Mouse (Mus musculus) myocyte (in vitro differentiated cells): ENCODE results near the gene Cep128. TPM values are rescaled to one million over a fixed set of nuclear protein-coding genes. Genes with fewer than 3 reads are reported as not detected.

Experiments
- H3K27me3 ChIP-seq: one replicate; pipeline ENCODE4 v1.6.1; 2011; ENCODE audit not compliant: control insufficient read depth, insufficient read depth, insufficient read length
- H3K36me3 ChIP-seq: one replicate; pipeline ENCODE4 v1.6.1; 2011; ENCODE audit not compliant: control insufficient read depth, insufficient read depth
- H3K4me2 ChIP-seq: one replicate; pipeline ENCODE4 v1.6.1; 2011; ENCODE audit warnings: low read depth, control low read depth
- H3K4me3 ChIP-seq: one replicate; pipeline ENCODE4 v1.5.1; 2011; ENCODE audit warnings: mild to moderate bottlenecking, control low read depth, moderate library complexity
- H3K79me2 ChIP-seq: one replicate; pipeline ENCODE4 v1.6.1; 2011; ENCODE audit not compliant: control insufficient read depth, insufficient read depth
- H3ac ChIP-seq: one replicate; pipeline ENCODE4 v1.6.1; 2011; ENCODE audit not compliant: control insufficient read depth, insufficient read length
- CEBPB ChIP-seq: IDR thresholded peaks from 2 replicates; pipeline ENCODE4 v1.6.1; 2011; ENCODE audit warnings: mild to moderate bottlenecking, moderate library complexity; ENCODE audit not compliant: poor library complexity, insufficient read depth, severe bottlenecking
- E2F4 ChIP-seq: IDR thresholded peaks from one replicate; pipeline ENCODE4 v1.6.1; 2011; ENCODE audit warnings: mild to moderate bottlenecking, control low read depth, moderate library complexity; ENCODE audit not compliant: insufficient read depth
- MAX ChIP-seq: IDR thresholded peaks from one replicate; pipeline ENCODE4 v1.6.1; 2011; ENCODE audit warnings: low read depth, mild to moderate bottlenecking, control low read depth
- MYOD1 ChIP-seq, 3 experiments: IDR thresholded peaks; one replicate each; pipeline ENCODE4 v1.6.1; 2011; ENCODE audit warnings: control low read depth in 2 of 3, low read depth in 2 of 3, mild to moderate bottlenecking in 2 of 3, moderate library complexity in 1 of 3; ENCODE audit not compliant: insufficient read length in 2 of 3, control insufficient read depth in 1 of 3
- MYOG ChIP-seq, 3 experiments: IDR thresholded peaks; one replicate each; pipeline ENCODE4 v1.6.1; 2011; ENCODE audit warnings: control low read depth in 2 of 3, low read depth in 2 of 3, mild to moderate bottlenecking in 2 of 3; ENCODE audit not compliant: insufficient read length in 2 of 3, control insufficient read depth in 1 of 3, insufficient read depth in 1 of 3
- POLR2A ChIP-seq: IDR thresholded peaks from one replicate; pipeline ENCODE4 v1.6.1; 2011; ENCODE audit warnings: low read depth, mild to moderate bottlenecking, control low read depth, moderate library complexity; ENCODE audit not compliant: insufficient read length
- POLR2AphosphoS2 ChIP-seq: IDR thresholded peaks from one replicate; pipeline ENCODE4 v1.6.1; 2011; ENCODE audit warnings: low read depth, control low read depth; ENCODE audit not compliant: insufficient read length
- REST ChIP-seq: IDR thresholded peaks from one replicate; pipeline ENCODE4 v1.6.1; 2011; ENCODE audit warnings: mild to moderate bottlenecking, control low read depth, moderate library complexity; ENCODE audit not compliant: insufficient read depth, insufficient read length
- SRF ChIP-seq: IDR thresholded peaks from one replicate; pipeline ENCODE4 v1.6.1; 2011; ENCODE audit warnings: low read depth; ENCODE audit not compliant: control insufficient read depth, insufficient read length
- TCF12 ChIP-seq: IDR thresholded peaks from one replicate; pipeline ENCODE4 v1.6.1; 2011; ENCODE audit warnings: mild to moderate bottlenecking, control low read depth; ENCODE audit not compliant: poor library complexity, insufficient read depth, severe bottlenecking
- TCF3 ChIP-seq: IDR thresholded peaks from one replicate; pipeline ENCODE4 v1.6.1; 2011; ENCODE audit warnings: low read depth, control low read depth; ENCODE audit not compliant: insufficient read length
- USF1 ChIP-seq: IDR thresholded peaks from one replicate; pipeline ENCODE4 v1.6.1; 2011; ENCODE audit warnings: low read depth, mild to moderate bottlenecking, control low read depth, moderate library complexity
- polyA plus RNA-seq: library from polyadenylated mRNA; unstranded; fragments of >200 nt; fragmentation: generic; extraction: Trizol; gene quantifications from one replicate; pipeline ENCODE4 v1.2.1, GENCODE M21; 2012; ENCODE audit warnings: missing spikeins

Gene Cep128
- polyA plus RNA-seq, 1 experiment = 2.9 TPM

DNA sequence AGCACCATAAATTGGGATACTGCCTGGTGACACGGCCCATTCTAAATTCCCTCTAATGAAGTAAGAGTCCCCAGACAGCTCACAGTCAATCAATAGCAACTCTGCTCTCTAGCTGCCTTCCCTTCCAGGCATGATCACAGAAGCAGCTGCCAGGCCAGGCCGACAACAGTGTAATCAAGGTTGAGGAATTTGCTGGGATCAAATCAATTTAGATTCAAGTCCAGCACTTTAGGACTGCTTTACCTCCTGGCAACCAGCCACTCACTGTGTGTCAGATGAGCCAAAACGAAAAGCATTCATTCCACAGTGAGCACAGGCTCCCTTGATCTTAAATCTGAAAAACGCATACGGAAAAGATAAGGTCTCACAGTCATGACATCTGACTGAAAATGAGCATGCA, 118.7 kb downstream of the Cep128 start:
- H3K79me2 ChIP-seq = no peaks in the 10 kb centered on the region
- no peak for TF ChIP-seq MYOG (IDR thresholded peaks at IDR 0.05; ENCODE audit: control insufficient read depth in 1 of 3, insufficient read depth in 1 of 3, insufficient read length in 2 of 3, low read depth in 2 of 3)
- no peak for TF ChIP-seq MYOD1 (IDR thresholded peaks at IDR 0.05; ENCODE audit: control insufficient read depth in 1 of 3, insufficient read length in 2 of 3, low read depth in 2 of 3)
- TF ChIP-seq MAX = no peak
- no peak for TF ChIP-seq USF1
- TF ChIP-seq TCF12 = no peak
- no peak for TF ChIP-seq SRF
- TF ChIP-seq POLR2AphosphoS2 = no peak
- no peaks in the 10 kb centered on the region for H3K27me3 ChIP-seq
- H3K4me3 ChIP-seq = no peak overlapping the region
- H3ac ChIP-seq = no peak overlapping the region
- H3K36me3 ChIP-seq = no peaks in the 10 kb centered on the region
- no peak overlapping the region for H3K4me2 ChIP-seq

- Histone ChIP-seq H3K27me3 (no peaks in the 10 kb centered on the region), H3K4me2 (no peak overlapping the region), H3K79me2 (no peaks in the 10 kb centered on the region), H3K36me3 (no peaks in the 10 kb centered on the region), H3K4me3 (no peak overlapping the region), H3ac (no peak overlapping the region)
- TF ChIP-seq MYOD1 (IDR thresholded peaks at IDR 0.05; ENCODE audit: control insufficient read depth in 1 of 3, insufficient read length in 2 of 3, low read depth in 2 of 3) = no peak
- no peak for TF ChIP-seq CEBPB
- no peak for TF ChIP-seq USF1
These were observed 119.3 kb downstream of the Cep128 start for GRCm38 (mm10) chr12:91264828-91265355.

- no peaks in the 10 kb centered on the region for H3K79me2 ChIP-seq
- H3K27me3 ChIP-seq = no peaks in the 10 kb centered on the region
- TF ChIP-seq TCF3 (no peak), MAX (no peak), TCF12 (no peak), CEBPB (no peak), MYOG (IDR thresholded peaks at IDR 0.05; ENCODE audit: control insufficient read depth in 1 of 3, insufficient read depth in 1 of 3, insufficient read length in 2 of 3, low read depth in 2 of 3) (no peak), USF1 (no peak), E2F4 (no peak), POLR2A (no peak), MYOD1 (IDR thresholded peaks at IDR 0.05; ENCODE audit: control insufficient read depth in 1 of 3, insufficient read length in 2 of 3, low read depth in 2 of 3) (no peak), POLR2AphosphoS2 (no peak), SRF (no peak), REST (no peak)
- H3K4me3 ChIP-seq = no peak overlapping the region
- no peak overlapping the region for H3ac ChIP-seq
- H3K36me3 ChIP-seq = no peaks in the 10 kb centered on the region
- no peak overlapping the region for H3K4me2 ChIP-seq
These were observed 120.5 kb downstream of the Cep128 start for GRCm38 (mm10) chr12:91263705-91264104.

DNA sequence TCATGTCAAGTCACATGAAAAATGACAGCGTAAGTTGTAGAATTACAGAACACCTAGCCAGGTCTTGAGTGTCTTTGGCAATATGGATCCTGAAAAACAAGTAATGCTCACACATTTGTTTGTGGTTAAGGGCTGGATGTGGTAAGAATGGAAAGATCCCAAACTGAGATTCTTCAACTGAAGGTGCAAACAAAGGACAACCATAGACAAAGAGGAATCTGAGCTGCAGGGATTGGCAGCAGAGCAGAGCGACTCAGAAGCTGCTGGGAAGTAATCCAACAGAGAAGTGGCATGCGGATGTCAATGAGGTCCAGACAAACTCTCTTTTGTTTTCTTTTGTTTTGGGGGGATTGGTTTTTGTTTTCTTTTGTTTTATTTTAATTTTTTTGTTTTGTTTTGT, 121.4 kb downstream of the Cep128 start:
- H3K4me2 ChIP-seq = no peak overlapping the region
- H3K4me3 ChIP-seq = no peak overlapping the region
- H3K79me2 ChIP-seq = no peaks in the 10 kb centered on the region
- H3ac ChIP-seq = no peak overlapping the region
- no peak for TF ChIP-seq SRF
- TF ChIP-seq MYOG (IDR thresholded peaks at IDR 0.05; ENCODE audit: control insufficient read depth in 1 of 3, insufficient read depth in 1 of 3, insufficient read length in 2 of 3, low read depth in 2 of 3) = no peak
- no peak for TF ChIP-seq MAX
- no peak for TF ChIP-seq REST
- TF ChIP-seq MYOD1 (IDR thresholded peaks at IDR 0.05; ENCODE audit: control insufficient read depth in 1 of 3, insufficient read length in 2 of 3, low read depth in 2 of 3) = no peak
- TF ChIP-seq POLR2AphosphoS2 = no peak
- no peak for TF ChIP-seq TCF3
- TF ChIP-seq USF1 = no peak
- TF ChIP-seq POLR2A = no peak
- no peak for TF ChIP-seq E2F4
- TF ChIP-seq TCF12 = no peak
- no peak for TF ChIP-seq CEBPB
- no peaks in the 10 kb centered on the region for H3K36me3 ChIP-seq
- H3K27me3 ChIP-seq = no peaks in the 10 kb centered on the region

DNA sequence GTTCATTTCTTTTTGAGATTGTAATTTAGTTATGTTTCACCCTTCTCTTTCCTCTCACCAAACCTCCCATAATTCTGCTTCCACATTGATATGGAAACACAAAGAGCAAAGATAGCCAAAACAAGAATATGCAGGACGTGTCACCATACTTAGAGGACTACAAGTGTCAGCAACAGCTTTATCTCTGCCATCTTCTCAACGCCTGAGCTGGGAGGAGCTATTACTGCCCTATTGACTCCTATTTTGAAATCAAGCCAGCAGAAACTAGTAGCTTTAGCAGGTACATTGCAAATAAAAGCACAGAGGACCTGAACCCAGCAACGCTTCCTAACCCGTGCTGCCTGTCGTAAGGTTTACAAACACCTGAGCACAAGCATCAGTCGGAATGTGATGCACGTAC, 127.9 kb downstream of the Cep128 start:
- no peak for TF ChIP-seq USF1
- no peak for TF ChIP-seq CEBPB
- TF ChIP-seq MYOD1 (IDR thresholded peaks at IDR 0.05; ENCODE audit: control insufficient read depth in 1 of 3, insufficient read length in 2 of 3, low read depth in 2 of 3) = no peak
- no peak for TF ChIP-seq SRF
- TF ChIP-seq POLR2A = no peak
- TF ChIP-seq MAX = no peak
- TF ChIP-seq REST = no peak
- TF ChIP-seq E2F4 = no peak
- TF ChIP-seq TCF12 = no peak
- TF ChIP-seq TCF3 = no peak
- no peak for TF ChIP-seq POLR2AphosphoS2
- TF ChIP-seq MYOG (IDR thresholded peaks at IDR 0.05; ENCODE audit: control insufficient read depth in 1 of 3, insufficient read depth in 1 of 3, insufficient read length in 2 of 3, low read depth in 2 of 3) = no peak
- Histone ChIP-seq H3K79me2 (no peaks in the 10 kb centered on the region), H3K36me3 (no peaks in the 10 kb centered on the region), H3K27me3 (no peaks in the 10 kb centered on the region), H3ac (no peak overlapping the region), H3K4me3 (no peak overlapping the region), H3K4me2 (no peak overlapping the region)
